Mouse (Mus musculus) forebrain, embryonic 11.5 days (tissue): ENCODE results near the gene Pik3r1. TPM values are rescaled to one million over a fixed set of nuclear protein-coding genes. Genes with fewer than 3 reads are reported as not detected.

Source experiments
- ATAC-seq: fragments of 200-750 bp; cut with Nextera tagmentation; replicated peaks from 2 replicates; pipeline ENCODE4 v1.8.0; 2017; ENCODE audit warnings: moderate TSS enrichment; ENCODE audit not compliant: low FRiP score
- DNase-seq: peaks from one replicate; pipeline ENCODE4 v3.0.0-alpha.2; 2017; ENCODE audit warnings: low spot score
- H3K27ac ChIP-seq: fragments of 300-500 bp; sonication (generic); 2 replicates; pipeline ENCODE4 v1.5.1; 2014; ENCODE audit warnings: low read depth, low read length
- H3K27me3 ChIP-seq: fragments of 300-500 bp; sonication (generic); 2 replicates; pipeline ENCODE4 v1.6.1; 2014; ENCODE audit warnings: mild to moderate bottlenecking, low read length, mixed read lengths; ENCODE audit not compliant: control insufficient read depth, insufficient read depth
- H3K36me3 ChIP-seq: fragments of 300-500 bp; sonication (generic); 2 replicates; pipeline ENCODE4 v1.6.1; 2014; ENCODE audit warnings: mild to moderate bottlenecking, low read length, moderate library complexity, mixed read lengths; ENCODE audit not compliant: control insufficient read depth, insufficient read depth
- H3K4me1 ChIP-seq: fragments of 300-500 bp; sonication (generic); replicated peaks from 2 replicates; pipeline ENCODE4 v1.6.1; 2014; ENCODE audit warnings: low read length, mixed read lengths; ENCODE audit not compliant: control insufficient read depth, insufficient read depth
- H3K4me2 ChIP-seq: fragments of 300-500 bp; sonication (generic); 2 replicates; pipeline ENCODE4 v1.6.1; 2014; ENCODE audit warnings: low read depth, mild to moderate bottlenecking, low read length, moderate library complexity, mixed read lengths; ENCODE audit not compliant: severe bottlenecking
- H3K4me3 ChIP-seq: fragments of 300-500 bp; sonication (generic); 2 replicates; pipeline ENCODE4 v1.5.1; 2014; ENCODE audit warnings: low read depth, low read length
- H3K9ac ChIP-seq: fragments of 300-500 bp; sonication (generic); 2 replicates; pipeline ENCODE4 v1.6.1; 2014; ENCODE audit warnings: low read length
- H3K9me3 ChIP-seq: fragments of 300-500 bp; sonication (generic); 2 replicates; pipeline ENCODE4 v1.6.1; 2016; ENCODE audit warnings: low read length, mixed read lengths; ENCODE audit not compliant: control insufficient read depth
- WGBS: fragments of 180-500 bp; shearing (Covaris S2); extraction: QIAGEN DNeasy Blood & Tissue Kit; methylation state at CpG from one replicate; pipeline ENCODE4 v1.1.7; 2014; 5-methylcytosine and 5-hydroxymethylcytosine counted together
- polyA plus RNA-seq: library from polyadenylated mRNA; unstranded; fragments of >200 nt; fragmentation: Nextera tagmentation; extraction: Ambion mirVana; gene quantifications from 2 replicates; pipeline ENCODE4 v1.2.1, GENCODE M21; 2014

The Pik3r1 gene
- polyA plus RNA-seq, 1 experiment from 2014 or later = 18.3 TPM

DNA sequence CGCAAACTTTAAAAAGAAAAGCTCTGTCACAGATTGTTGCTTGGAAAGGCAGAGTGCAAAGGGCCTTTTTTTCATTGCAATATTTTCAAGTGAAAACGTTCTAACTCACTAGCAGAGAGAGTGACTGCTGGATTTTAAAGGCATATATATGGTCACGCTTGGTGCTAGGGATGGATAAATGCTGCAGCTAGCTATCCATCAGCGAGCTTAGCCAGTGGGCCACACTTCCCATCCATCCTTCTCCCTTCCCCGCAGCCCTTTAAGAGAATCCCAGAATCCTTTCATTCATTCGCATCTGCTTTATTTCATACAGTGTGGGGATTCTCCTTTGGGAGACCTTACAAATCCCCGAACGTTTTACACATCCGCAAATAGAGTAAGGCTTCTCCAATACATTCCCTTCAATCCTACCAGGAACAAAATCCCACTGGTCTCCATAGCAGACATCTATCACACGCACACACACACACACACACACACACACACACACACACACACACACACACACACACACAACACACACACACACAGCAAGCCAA, 32.9 kb upstream of the Pik3r1 start:
- Histone ChIP-seq H3K9ac (peak overlapping the region; percentile 68), H3K4me3 (peak overlapping the region; percentile 38), H3K27me3 (no peaks in the 10 kb centered on the region; the same call in 1 of the 2 replicates), H3K4me2 (peak overlapping the region; percentile 65), H3K4me1 (0 out of 2 replicates have a peak, but pooled peaks cover 2% of the 10 kb centered on the region), H3K9me3 (no peaks in the 10 kb centered on the region), H3K36me3 (no peaks in the 10 kb centered on the region), H3K27ac (no peak overlapping the region)
- peak; percentile 34 for ATAC-seq
- no peak for DNase-seq
- WGBS = 23% methylated on average over 10 of the region's 10 CpGs

DNA sequence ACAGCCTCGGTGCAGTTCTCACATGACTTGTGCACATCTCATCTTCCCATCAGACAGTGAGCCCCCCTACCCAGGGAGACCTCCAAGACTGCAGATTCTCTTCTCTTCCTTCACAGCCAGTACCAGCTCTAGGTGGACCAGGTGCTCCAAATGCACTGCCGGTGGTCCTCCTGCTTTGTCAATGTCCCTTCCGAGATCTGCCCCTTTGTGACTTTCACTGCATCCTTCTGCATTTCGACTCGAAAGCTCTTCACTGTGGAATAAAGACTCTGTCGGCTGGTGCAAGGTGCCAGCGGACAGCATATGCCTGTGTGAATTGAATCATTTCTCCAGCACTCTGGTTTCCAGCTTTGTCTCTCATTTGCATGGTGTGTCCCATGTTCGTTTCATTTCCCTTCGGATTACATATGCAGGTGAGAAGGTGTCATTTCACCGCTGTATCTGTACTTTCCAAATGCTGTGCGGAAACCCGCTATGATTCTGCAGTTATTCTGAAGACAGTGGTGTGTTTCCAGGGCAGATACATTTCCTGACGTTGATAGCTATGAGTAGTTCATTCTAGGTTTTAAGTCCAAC, 32.1 kb upstream of the Pik3r1 start:
- Histone ChIP-seq H3K4me2 (no peak overlapping the region), H3K4me3 (no peak overlapping the region), H3K27me3 (no peaks in the 10 kb centered on the region; the same call in 1 of the 2 replicates), H3K9me3 (no peaks in the 10 kb centered on the region), H3K36me3 (no peaks in the 10 kb centered on the region), H3K9ac (no peak overlapping the region), H3K27ac (no peak overlapping the region), H3K4me1 (0 out of 2 replicates have a peak, but pooled peaks cover 2% of the 10 kb centered on the region)
- WGBS = 80% methylated on average over 13 of the region's 13 CpGs
- ATAC-seq = no peak
- DNase-seq = no peak

DNA sequence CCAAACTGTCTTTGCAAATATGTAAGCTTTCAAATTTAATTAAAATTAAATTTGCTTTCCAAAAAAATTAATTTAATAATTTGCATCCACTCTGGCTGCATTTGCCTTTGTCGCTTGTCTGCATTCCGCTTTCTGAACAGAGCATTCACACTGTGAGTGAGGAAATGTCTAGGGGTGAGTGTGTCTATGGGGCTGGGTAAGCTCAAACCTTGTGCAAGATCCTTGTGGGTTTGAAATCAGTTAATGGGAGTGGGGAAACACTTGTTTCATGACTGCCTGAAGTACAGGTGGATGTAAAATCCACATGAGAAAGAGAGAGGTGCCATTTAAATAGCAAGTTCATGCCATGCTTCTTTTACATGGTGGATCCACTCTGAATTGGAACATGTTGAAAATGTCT, 31.3 kb upstream of the Pik3r1 start:
- 96% methylated on average over 2 of the region's 2 CpGs for whole genome bisulfite sequencing
- H3K9ac ChIP-seq = no peak overlapping the region
- H3K27me3 ChIP-seq = no peaks in the 10 kb centered on the region; the same call in 1 of the 2 replicates
- no peak overlapping the region for H3K27ac ChIP-seq
- H3K4me2 ChIP-seq = no peak overlapping the region
- no peak for DNase-seq
- 0 out of 2 replicates have a peak, but pooled peaks cover 2% of the 10 kb centered on the region for H3K4me1 ChIP-seq
- no peaks in the 10 kb centered on the region for H3K36me3 ChIP-seq
- ATAC-seq = no peak
- H3K4me3 ChIP-seq = no peak overlapping the region
- no peaks in the 10 kb centered on the region for H3K9me3 ChIP-seq

- H3K27ac ChIP-seq = no peak overlapping the region
- H3K27me3 ChIP-seq = no peaks in the 10 kb centered on the region; the same call in 1 of the 2 replicates
- H3K4me2 ChIP-seq = no peak overlapping the region
- WGBS = 91% methylated on average over 4 of the region's 4 CpGs
- H3K9me3 ChIP-seq = no peaks in the 10 kb centered on the region
- 0 out of 2 replicates have a peak, but pooled peaks cover 2% of the 10 kb centered on the region for H3K4me1 ChIP-seq
- no peak for DNase-seq
- no peaks in the 10 kb centered on the region for H3K36me3 ChIP-seq
- no peak for ATAC-seq
- H3K4me3 ChIP-seq = no peak overlapping the region
- H3K9ac ChIP-seq = no peak overlapping the region
These were observed 30.5 kb upstream of the Pik3r1 start for GRCm38 (mm10) chr13:101798522-101798921.

- ATAC-seq = no peak
- 52% methylated on average over 6 of the region's 6 CpGs for WGBS
- no peaks in the 10 kb centered on the region for H3K9me3 ChIP-seq
- no peak overlapping the region for H3K4me3 ChIP-seq
- DNase-seq = no peak
- no peaks in the 10 kb centered on the region; the same call in 1 of the 2 replicates for H3K27me3 ChIP-seq
- no peak overlapping the region for H3K4me2 ChIP-seq
- no peak overlapping the region for H3K27ac ChIP-seq
- H3K4me1 ChIP-seq = 0 out of 2 replicates have a peak, but pooled peaks cover 2% of the 10 kb centered on the region
- H3K36me3 ChIP-seq = no peaks in the 10 kb centered on the region
- no peak overlapping the region for H3K9ac ChIP-seq
These were observed 29.0 kb upstream of the Pik3r1 start for GRCm38 (mm10) chr13:101796983-101797382.

GRCm38 (mm10) chr13:101785705-101786104, 17.7 kb upstream of the Pik3r1 start:
- H3K9me3 ChIP-seq = no peaks in the 10 kb centered on the region
- no peaks in the 10 kb centered on the region for H3K36me3 ChIP-seq
- no peak overlapping the region for H3K9ac ChIP-seq
- no peak overlapping the region for H3K27ac ChIP-seq
- no peak for DNase-seq
- no peaks in the 10 kb centered on the region for H3K27me3 ChIP-seq
- WGBS = 74% methylated on average over 4 of the region's 4 CpGs
- H3K4me3 ChIP-seq = no peak overlapping the region
- H3K4me2 ChIP-seq = no peak overlapping the region
- H3K4me1 ChIP-seq = no peaks in the 10 kb centered on the region
- no peak for ATAC-seq

DNA sequence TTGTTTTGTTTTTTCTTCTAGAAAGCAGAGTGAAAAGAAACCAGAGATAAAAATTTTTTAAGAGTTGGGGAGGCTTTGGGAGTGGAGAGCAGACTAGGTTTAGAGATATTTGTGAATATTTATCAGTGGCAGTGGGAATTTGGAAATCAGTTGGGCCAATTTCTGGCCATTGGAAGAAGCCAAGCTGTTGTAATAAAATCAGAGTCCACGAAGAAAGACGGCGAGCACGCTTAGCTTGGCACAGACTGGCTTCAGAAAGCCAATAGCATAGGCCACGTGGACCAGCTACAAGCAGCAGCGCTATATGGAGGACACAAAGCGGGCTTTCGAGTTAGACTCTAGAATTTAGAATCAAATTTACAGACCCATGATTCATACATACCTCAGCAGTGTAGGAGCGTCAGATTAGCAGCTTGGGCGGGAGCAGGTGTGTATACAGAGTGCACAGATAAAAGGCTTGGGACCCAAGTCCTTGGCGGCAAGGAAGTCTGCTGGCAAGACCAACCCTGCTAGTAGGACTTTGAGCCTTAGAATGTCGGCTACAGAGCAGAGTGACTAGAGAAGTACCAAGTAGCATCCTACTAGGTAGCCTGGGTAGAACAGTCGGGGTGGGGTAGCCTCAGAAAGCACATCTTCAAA, 16.8 kb upstream of the Pik3r1 start:
- WGBS = 94% methylated on average over 13 of the region's 13 CpGs
- ATAC-seq (no peak), DNase-seq (no peak)
- Histone ChIP-seq H3K4me2 (no peak overlapping the region), H3K27ac (no peak overlapping the region), H3K4me3 (no peak overlapping the region), H3K27me3 (no peaks in the 10 kb centered on the region), H3K36me3 (no peaks in the 10 kb centered on the region), H3K4me1 (no peaks in the 10 kb centered on the region), H3K9ac (no peak overlapping the region), H3K9me3 (no peaks in the 10 kb centered on the region)

- 95% methylated on average over 4 of the region's 4 CpGs for WGBS
These were observed 11.0 kb upstream of the Pik3r1 start for GRCm38 (mm10) chr13:101779011-101779410.

More at GRCm38 (mm10) chr13:101779011-101779410, 11.0 kb upstream of the Pik3r1 start:
- no peaks in the 10 kb centered on the region for H3K9me3 ChIP-seq
- H3K27me3 ChIP-seq = no peaks in the 10 kb centered on the region
- H3K4me3 ChIP-seq = no peak overlapping the region
- no peak overlapping the region for H3K4me2 ChIP-seq
- DNase-seq = no peak
- no peak for ATAC-seq
- no peaks in the 10 kb centered on the region for H3K4me1 ChIP-seq
- no peaks in the 10 kb centered on the region for H3K36me3 ChIP-seq
- H3K27ac ChIP-seq = no peak overlapping the region
- no peak overlapping the region for H3K9ac ChIP-seq
